Mouse (Mus musculus) liver, embryonic 14.5 days (tissue): ENCODE measurements at regions not wholly inside any gene's neighbourhood (a gene's known extent, or its start where the extent isn't known, plus 50 kb on each side); places are given as distances from the start of the nearest gene placed in this dataset.

Source experiments
- ATAC-seq: fragments of 200-750 bp; cut with Nextera tagmentation; 2 replicates; pipeline ENCODE4 v1.8.0; 2017; ENCODE audit warnings: moderate number of reproducible peaks, mild to moderate bottlenecking, moderate library complexity; ENCODE audit not compliant: insufficient read depth
- DNase-seq, 3 experiments: peaks; one replicate each; pipeline ENCODE4 v3.0.0-alpha.2; 2012 to 2013; ENCODE audit warnings: low read depth in 3 of 3, low spot score in 3 of 3
- H3K27ac ChIP-seq: fragments of 300-500 bp; sonication (generic); 2 replicates; pipeline ENCODE4 v1.5.1; 2014; ENCODE audit warnings: moderate library complexity, mild to moderate bottlenecking, control low read depth, inconsistent platforms
- H3K27me3 ChIP-seq: fragments of 300-500 bp; sonication (generic); 2 replicates; pipeline ENCODE4 v1.6.1; 2014; ENCODE audit warnings: mild to moderate bottlenecking, low read length, moderate library complexity; ENCODE audit not compliant: control insufficient read depth, insufficient read depth
- H3K36me3 ChIP-seq: fragments of 300-500 bp; sonication (generic); replicated peaks from 2 replicates; pipeline ENCODE4 v1.6.1; 2014; ENCODE audit warnings: low read depth; ENCODE audit not compliant: control insufficient read depth, insufficient read depth
- H3K4me1 ChIP-seq, 2 experiments: fragments of 200-500 bp in 1 of 2; fragments of 300-500 bp in 1 of 2; sonication (generic) in 1 of 2; replicated peaks; 2 replicates each; pipeline ENCODE4 v1.6.1; 2012 to 2014; ENCODE audit warnings: antibody characterized with exemption in 1 of 2, inconsistent platforms in 1 of 2, low read length in 1 of 2; ENCODE audit not compliant: control insufficient read depth in 2 of 2, insufficient read depth in 2 of 2
- H3K4me2 ChIP-seq: fragments of 300-500 bp; sonication (generic); 2 replicates; pipeline ENCODE4 v1.6.1; 2014; ENCODE audit warnings: low read depth, mild to moderate bottlenecking, control low read depth, moderate library complexity
- H3K4me3 ChIP-seq, 2 experiments: fragments of 200-500 bp in 1 of 2; fragments of 300-500 bp in 1 of 2; sonication (generic) in 1 of 2; 2 replicates each; pipeline ENCODE4 v1.5.1; 2012 to 2014; ENCODE audit warnings: low read depth in 2 of 2, low read length in 2 of 2, mild to moderate bottlenecking in 2 of 2, control low read depth in 1 of 2, inconsistent platforms in 1 of 2, moderate library complexity in 1 of 2; ENCODE audit not compliant: insufficient read depth in 1 of 2
- H3K9ac ChIP-seq: fragments of 300-500 bp; sonication (generic); replicated peaks from 2 replicates; pipeline ENCODE4 v1.6.1; 2014; ENCODE audit warnings: mild to moderate bottlenecking, control low read depth, moderate library complexity
- H3K9me3 ChIP-seq: fragments of 300-500 bp; sonication (generic); 2 replicates; pipeline ENCODE4 v1.6.1; 2016; ENCODE audit warnings: low read length, mixed read lengths; ENCODE audit not compliant: control insufficient read depth
- CTCF ChIP-seq: IDR thresholded peaks from 2 replicates; pipeline ENCODE4 v1.5.1; 2016; ENCODE audit warnings: antibody characterized with exemption, low read depth, control low read depth
- EP300 ChIP-seq: IDR thresholded peaks from 2 replicates; pipeline ENCODE4 v1.6.1; 2016; ENCODE audit warnings: antibody characterized with exemption, low read depth
- WGBS: fragments of 180-500 bp; shearing (Covaris S2); extraction: QIAGEN DNeasy Blood & Tissue Kit; methylation state at CpG from one replicate; pipeline ENCODE4 v1.1.7; 2014; ENCODE audit not compliant: insufficient replicate concordance; 5-methylcytosine and 5-hydroxymethylcytosine counted together

DNA sequence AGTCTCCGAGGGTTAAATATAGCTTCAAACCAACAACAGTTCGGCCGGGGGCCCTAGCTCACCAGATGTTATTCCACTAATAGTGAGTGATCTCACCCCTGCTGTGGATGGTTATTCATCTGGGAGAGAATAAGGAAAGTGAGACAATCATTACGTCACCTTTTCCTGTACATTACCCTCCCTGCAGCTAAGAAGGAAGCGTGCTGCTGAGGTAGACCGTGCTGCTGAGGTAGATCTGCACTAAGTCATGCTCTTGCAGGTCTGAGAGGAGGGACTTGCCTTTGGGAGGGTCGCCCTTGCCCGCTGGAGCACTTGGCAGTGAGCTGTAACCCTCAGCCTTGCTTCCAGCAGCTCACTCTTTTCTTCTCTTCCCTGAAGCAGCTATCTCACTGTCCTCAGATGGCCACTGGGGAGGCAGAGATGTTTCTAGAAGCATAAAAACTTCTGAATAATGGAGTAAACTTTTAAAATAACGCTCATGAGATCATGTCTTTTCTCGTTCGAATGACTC, 77.3 kb upstream of the Otud4 start:
- H3K9ac ChIP-seq, result no peak overlapping the region
- H3K4me3 ChIP-seq, result no peak overlapping the region
- 50% methylated on average over 11 of the region's 11 CpGs for WGBS
- no peaks in the 10 kb centered on the region for H3K27me3 ChIP-seq
- H3K4me2 ChIP-seq, result no peak overlapping the region
- ATAC-seq (no peak), DNase-seq (no peak)
- H3K9me3 ChIP-seq, result no peaks in the 10 kb centered on the region
- H3K36me3 ChIP-seq, result no peaks in the 10 kb centered on the region
- TF ChIP-seq CTCF, result no peak
- TF ChIP-seq EP300, result no peak
- no peak overlapping the region for H3K27ac ChIP-seq
- no peaks in the 10 kb centered on the region for H3K4me1 ChIP-seq

- Histone ChIP-seq H3K9ac (no peak overlapping the region), H3K4me2 (no peak overlapping the region), H3K9me3 (no peaks in the 10 kb centered on the region), H3K36me3 (no peaks in the 10 kb centered on the region), H3K27ac (no peak overlapping the region), H3K27me3 (no peaks in the 10 kb centered on the region), H3K4me1 (no peaks in the 10 kb centered on the region), H3K4me3 (no peak overlapping the region)
- TF ChIP-seq EP300 (no peak), CTCF (no peak)
- 56% methylated on average over 9 of the region's 9 CpGs for WGBS
- DNase-seq (no peak), ATAC-seq (no peak)
Observed at GRCm38 (mm10) chr8:79561269-79562063, 78.0 kb upstream of the Otud4 start.

DNA sequence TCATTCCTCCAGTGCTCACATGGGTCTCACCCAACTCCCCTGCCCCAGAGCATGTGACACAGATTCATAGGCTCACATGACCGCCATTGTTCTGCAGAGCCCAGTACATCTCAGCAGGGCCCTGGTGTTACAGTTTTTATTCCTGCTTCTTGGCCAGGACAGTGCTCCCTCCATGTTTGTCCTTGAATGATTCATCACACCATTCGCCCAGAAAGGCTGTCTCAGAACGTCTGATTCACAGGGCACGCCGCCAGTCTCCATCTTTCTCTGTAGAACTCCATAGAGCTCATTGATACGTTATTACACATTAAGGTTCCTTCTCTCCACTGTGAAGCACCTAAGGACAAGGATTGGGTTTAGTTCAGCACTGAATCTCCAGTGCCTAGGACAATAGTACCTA, 79.9 kb upstream of the Otud4 start:
- Histone ChIP-seq H3K36me3 (no peaks in the 10 kb centered on the region), H3K27ac (no peak overlapping the region), H3K4me1 (no peaks in the 10 kb centered on the region), H3K4me2 (no peak overlapping the region), H3K9me3 (no peaks in the 10 kb centered on the region), H3K27me3 (no peaks in the 10 kb centered on the region), H3K4me3 (no peak overlapping the region), H3K9ac (no peak overlapping the region)
- no peak for ATAC-seq
- no peak for TF ChIP-seq EP300
- TF ChIP-seq CTCF, result no peak
- no peak for DNase-seq
- WGBS, result 62% methylated on average over 6 of the region's 6 CpGs

DNA sequence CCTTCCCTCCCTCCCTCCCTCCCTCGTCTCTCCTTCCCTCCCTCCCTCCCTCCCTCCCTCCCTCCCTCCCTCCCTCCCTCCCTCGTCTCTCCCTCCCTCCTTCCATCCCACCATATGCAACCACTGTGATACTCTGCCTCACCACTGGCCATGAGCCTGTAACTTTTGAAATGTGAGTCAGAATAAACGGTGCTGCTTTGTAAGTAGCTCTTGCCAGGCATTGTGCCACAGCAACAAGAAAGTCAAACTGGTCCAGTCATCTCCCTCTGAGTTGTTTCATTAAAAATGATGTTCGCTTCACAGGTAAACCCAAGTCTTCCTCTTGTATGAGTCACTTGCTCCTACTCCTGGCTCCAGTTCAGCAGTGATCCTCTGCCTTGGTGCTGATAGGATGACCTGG, 85.1 kb upstream of the Otud4 start:
- Histone ChIP-seq H3K4me2 (no peak overlapping the region), H3K9ac (no peak overlapping the region), H3K4me1 (no peaks in the 10 kb centered on the region), H3K27ac (no peak overlapping the region), H3K36me3 (no peaks in the 10 kb centered on the region), H3K9me3 (no peaks in the 10 kb centered on the region), H3K27me3 (no peaks in the 10 kb centered on the region), H3K4me3 (no peak overlapping the region)
- no peak for DNase-seq
- no peak for TF ChIP-seq EP300
- TF ChIP-seq CTCF, result no peak
- ATAC-seq, result no peak
- WGBS, result 58% methylated on average over 2 of the region's 4 CpGs

DNA sequence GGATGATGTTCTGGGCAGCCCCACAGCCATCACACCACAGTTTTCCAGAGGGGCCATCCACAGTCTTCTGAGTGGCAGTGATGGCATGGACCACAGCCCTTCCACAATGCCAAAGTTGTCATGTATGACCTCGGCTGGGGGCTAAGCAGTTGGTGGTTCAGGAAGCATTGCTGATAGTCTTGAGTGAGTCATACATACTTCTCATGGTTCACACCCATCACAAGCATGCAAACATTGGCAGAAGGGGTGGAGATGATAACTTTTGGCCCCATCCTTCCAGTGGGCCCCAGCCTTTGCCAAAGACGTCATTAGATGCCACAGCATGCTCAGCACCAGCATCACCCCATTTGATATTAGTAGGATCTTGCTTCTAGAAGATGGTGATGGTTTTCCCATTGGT, 89.3 kb upstream of the Otud4 start:
- no peaks in the 10 kb centered on the region for H3K4me1 ChIP-seq
- no peaks in the 10 kb centered on the region for H3K9me3 ChIP-seq
- H3K9ac ChIP-seq, result no peak overlapping the region
- H3K27ac ChIP-seq, result no peak overlapping the region
- DNase-seq (no peak), ATAC-seq (no peak)
- no peaks in the 10 kb centered on the region for H3K27me3 ChIP-seq
- H3K4me3 ChIP-seq, result no peak overlapping the region
- no peaks in the 10 kb centered on the region for H3K36me3 ChIP-seq
- 35% methylated on average over 2 of the region's 2 CpGs for WGBS
- H3K4me2 ChIP-seq, result no peak overlapping the region
- TF ChIP-seq CTCF (no peak), EP300 (no peak)
